Mouse (Mus musculus): ENCODE measurements around the gene Bicral. TPM values are rescaled to one million over a fixed set of nuclear protein-coding genes. Genes with fewer than 3 reads are reported as not detected.

Bicral gene
- polyA plus RNA-seq, 1 experiment = 35.9 TPM

GRCm38 (mm10) chr17:46856471-46857360 lies 1.6 kb downstream of the Bicral start:
- H3K27me3 ChIP-seq (ENCODE audit: control insufficient read depth, insufficient read depth, low read length) = no peaks in the 10 kb centered on the region
- WGBS = under 1% methylated on average over 87 of the region's 87 CpGs
- peak; percentile 86 to 89 for DNase-seq
- peaks cover 15% of the 10 kb centered on the region for H3K4me1 ChIP-seq (ENCODE audit: control insufficient read depth, insufficient read depth, low read length)
- H3K4me3 ChIP-seq (replicated peaks; ENCODE audit: insufficient read depth, low read depth, low read length) = peak overlapping the region; percentile 73
- H3K27ac ChIP-seq (ENCODE audit: insufficient read depth, low read length) = peak overlapping the region; percentile 98
- TF ChIP-seq POLR2A (IDR thresholded peaks at IDR 0.05; ENCODE audit: borderline replicate concordance, insufficient read depth, low read length) (peak; percentile 9; the same call in 1 of the 2 replicates), CTCF (IDR thresholded peaks at IDR 0.05; ENCODE audit: borderline replicate concordance, insufficient read depth, low read depth, low read length) (no peak)

GRCm38 (mm10) chr17:46856107-46856388 lies 2.2 kb downstream of the Bicral start:
- Histone ChIP-seq H3K4me1 (ENCODE audit: control insufficient read depth, insufficient read depth, low read length) (peaks cover 15% of the 10 kb centered on the region), H3K4me3 (replicated peaks; ENCODE audit: insufficient read depth, low read depth, low read length) (peak overlapping the region; percentile 73), H3K27ac (ENCODE audit: insufficient read depth, low read length) (peak overlapping the region; percentile 98), H3K27me3 (ENCODE audit: control insufficient read depth, insufficient read depth, low read length) (no peaks in the 10 kb centered on the region)
- no peak for DNase-seq
- no peak for TF ChIP-seq POLR2A (IDR thresholded peaks at IDR 0.05; ENCODE audit: borderline replicate concordance, insufficient read depth, low read length)
- TF ChIP-seq CTCF (IDR thresholded peaks at IDR 0.05; ENCODE audit: borderline replicate concordance, insufficient read depth, low read depth, low read length) = no peak
- 3% methylated on average over 4 of the region's 4 CpGs for WGBS

DNA sequence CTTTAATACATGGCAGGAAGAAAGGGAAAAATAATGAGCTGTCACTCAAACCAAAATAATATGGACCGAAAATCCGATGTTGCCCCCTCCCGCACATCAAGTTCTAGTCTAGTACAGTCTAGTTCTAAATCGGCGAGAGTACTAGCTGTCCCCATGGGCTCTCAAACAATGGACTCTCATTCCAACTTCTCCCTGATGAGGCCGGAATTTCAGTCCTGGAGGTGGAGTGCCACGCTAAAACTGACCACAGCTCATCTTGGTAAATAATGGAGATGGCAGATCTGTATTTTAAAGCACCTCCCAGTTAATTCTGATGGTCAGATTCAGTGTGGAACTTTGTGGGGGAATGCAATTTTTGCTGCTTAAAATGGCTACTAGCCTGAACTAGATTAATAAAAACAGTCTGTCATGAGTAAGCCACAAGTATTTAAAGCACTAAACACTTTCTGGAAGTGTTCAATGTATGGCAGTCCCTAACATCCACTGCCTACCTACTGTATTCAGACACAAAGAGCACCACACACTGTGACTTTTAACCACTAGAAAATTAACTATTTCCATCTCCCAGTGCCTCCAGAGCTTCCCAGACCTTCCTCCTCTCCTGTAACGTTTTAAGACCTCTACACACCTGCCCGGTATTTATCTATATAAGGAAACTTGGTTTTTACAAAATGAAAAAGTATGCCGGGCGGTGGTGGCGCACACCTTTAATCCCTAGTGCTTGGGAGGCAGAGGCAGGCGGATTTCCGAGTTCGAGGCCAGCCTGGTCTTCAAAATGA lies 2.8 kb downstream of the Bicral start:
- peak; percentile 32 to 43 for DNase-seq
- no peaks in the 10 kb centered on the region for H3K27me3 ChIP-seq (ENCODE audit: control insufficient read depth, insufficient read depth, low read length)
- peaks cover 15% of the 10 kb centered on the region for H3K4me1 ChIP-seq (ENCODE audit: control insufficient read depth, insufficient read depth, low read length)
- 15% methylated on average over 15 of the region's 15 CpGs for WGBS
- peak overlapping the region; percentile 73 for H3K4me3 ChIP-seq (replicated peaks; ENCODE audit: insufficient read depth, low read depth, low read length)
- peak overlapping the region; percentile 23; the same call in 1 of the 2 replicates for H3K27ac ChIP-seq (ENCODE audit: insufficient read depth, low read length)
- TF ChIP-seq CTCF (IDR thresholded peaks at IDR 0.05; ENCODE audit: borderline replicate concordance, insufficient read depth, low read depth, low read length) (no peak), POLR2A (IDR thresholded peaks at IDR 0.05; ENCODE audit: borderline replicate concordance, insufficient read depth, low read length) (no peak)

DNA sequence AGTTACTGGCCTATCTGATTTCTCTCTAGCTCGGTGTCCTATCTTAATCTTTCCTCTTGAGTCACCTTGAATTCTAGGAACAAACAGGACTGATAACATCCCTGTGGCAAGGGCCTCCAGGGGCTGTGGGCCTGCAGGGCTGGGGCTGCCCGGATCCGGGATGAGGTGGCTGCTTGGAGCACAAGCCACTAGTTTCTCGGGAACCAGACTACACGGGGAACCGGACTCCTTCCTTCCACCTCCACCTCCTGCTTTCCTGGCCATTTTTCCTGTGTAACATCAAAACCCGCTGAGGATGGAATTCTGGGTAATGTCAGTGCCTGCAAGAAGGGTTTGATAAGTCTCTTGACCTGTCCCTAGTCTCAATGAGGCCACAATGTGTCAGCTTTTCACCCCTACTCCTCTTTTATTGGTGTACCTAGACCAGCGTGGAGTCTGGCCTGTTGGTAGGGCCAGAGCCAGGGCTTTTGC lies 3.6 kb downstream of the Bicral start:
- no peak for TF ChIP-seq CTCF (IDR thresholded peaks at IDR 0.05; ENCODE audit: borderline replicate concordance, insufficient read depth, low read depth, low read length)
- TF ChIP-seq POLR2A (IDR thresholded peaks at IDR 0.05; ENCODE audit: borderline replicate concordance, insufficient read depth, low read length) = no peak
- Histone ChIP-seq H3K27ac (ENCODE audit: insufficient read depth, low read length) (no peak overlapping the region), H3K4me3 (replicated peaks; ENCODE audit: insufficient read depth, low read depth, low read length) (peak overlapping the region; percentile 26), H3K4me1 (ENCODE audit: control insufficient read depth, insufficient read depth, low read length) (peaks cover 15% of the 10 kb centered on the region), H3K27me3 (ENCODE audit: control insufficient read depth, insufficient read depth, low read length) (no peaks in the 10 kb centered on the region)
- WGBS = 39% methylated on average over 8 of the region's 8 CpGs
- peak; percentile 33 to 51 for DNase-seq

GRCm38 (mm10) chr17:46854096-46854495 lies 4.2 kb downstream of the Bicral start:
- no peak overlapping the region for H3K4me3 ChIP-seq (replicated peaks; ENCODE audit: insufficient read depth, low read depth, low read length)
- TF ChIP-seq CTCF (IDR thresholded peaks at IDR 0.05; ENCODE audit: borderline replicate concordance, insufficient read depth, low read depth, low read length) = no peak
- TF ChIP-seq POLR2A (IDR thresholded peaks at IDR 0.05; ENCODE audit: borderline replicate concordance, insufficient read depth, low read length) = no peak
- H3K4me1 ChIP-seq (ENCODE audit: control insufficient read depth, insufficient read depth, low read length) = peaks cover 15% of the 10 kb centered on the region
- no peaks in the 10 kb centered on the region for H3K27me3 ChIP-seq (ENCODE audit: control insufficient read depth, insufficient read depth, low read length)
- DNase-seq = no peak
- 57% methylated on average over 7 of the region's 7 CpGs for WGBS
- no peak overlapping the region for H3K27ac ChIP-seq (ENCODE audit: insufficient read depth, low read length)

GRCm38 (mm10) chr17:46853281-46853680 lies 5.0 kb downstream of the Bicral start:
- 3% methylated on average over 6 of the region's 6 CpGs for WGBS
- TF ChIP-seq CTCF (IDR thresholded peaks at IDR 0.05; ENCODE audit: borderline replicate concordance, insufficient read depth, low read depth, low read length) = no peak
- TF ChIP-seq POLR2A (IDR thresholded peaks at IDR 0.05; ENCODE audit: borderline replicate concordance, insufficient read depth, low read length) = no peak
- peak; percentile 64 to 74 for DNase-seq
- no peaks in the 10 kb centered on the region for H3K27me3 ChIP-seq (ENCODE audit: control insufficient read depth, insufficient read depth, low read length)
- H3K4me1 ChIP-seq (ENCODE audit: control insufficient read depth, insufficient read depth, low read length) = peaks cover 18% of the 10 kb centered on the region
- no peak overlapping the region for H3K27ac ChIP-seq (ENCODE audit: insufficient read depth, low read length)
- no peak overlapping the region for H3K4me3 ChIP-seq (replicated peaks; ENCODE audit: insufficient read depth, low read depth, low read length)

DNA sequence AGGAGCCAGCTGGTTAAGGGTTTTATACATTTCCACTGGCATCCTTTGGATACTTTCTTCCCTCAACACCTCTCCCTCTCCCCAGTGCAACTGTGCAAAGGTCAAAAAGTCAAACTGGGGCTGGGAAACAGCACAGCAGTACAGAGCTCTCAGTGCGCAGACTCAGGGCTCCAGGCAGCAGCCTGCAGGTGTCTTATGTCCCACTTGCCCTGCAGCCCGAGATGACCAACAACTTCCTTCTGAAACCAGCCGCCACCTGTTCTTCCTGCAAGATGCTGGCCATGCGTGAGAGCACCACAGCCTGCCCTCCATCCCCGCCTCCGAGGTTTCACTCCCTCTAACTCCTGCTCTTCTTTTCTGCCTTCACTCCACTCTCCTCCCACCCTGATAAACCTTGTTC lies 5.6 kb downstream of the Bicral start:
- TF ChIP-seq CTCF (IDR thresholded peaks at IDR 0.05; ENCODE audit: borderline replicate concordance, insufficient read depth, low read depth, low read length) (no peak), POLR2A (IDR thresholded peaks at IDR 0.05; ENCODE audit: borderline replicate concordance, insufficient read depth, low read length) (no peak)
- H3K27ac ChIP-seq (ENCODE audit: insufficient read depth, low read length) = no peak overlapping the region
- H3K27me3 ChIP-seq (ENCODE audit: control insufficient read depth, insufficient read depth, low read length) = no peaks in the 10 kb centered on the region
- peaks cover 18% of the 10 kb centered on the region for H3K4me1 ChIP-seq (ENCODE audit: control insufficient read depth, insufficient read depth, low read length)
- DNase-seq = peak in 1 of 2 experiments; percentile 40
- H3K4me3 ChIP-seq (replicated peaks; ENCODE audit: insufficient read depth, low read depth, low read length) = no peak overlapping the region
- 22% methylated on average over 6 of the region's 6 CpGs for WGBS

All from cerebellum, adult 2 months (tissue).